Mouse (Mus musculus) C2C12 (cell line): Measurements from ENCODE around the gene Psmd12.

ENCODE experiments used
- CTCF ChIP-seq: IDR thresholded peaks from one replicate; pipeline ENCODE4 v1.5.1; 2011; ENCODE audit not compliant: control insufficient read depth, insufficient read depth, insufficient read length
- MAX ChIP-seq: IDR thresholded peaks from one replicate; pipeline ENCODE4 v1.6.1; 2011; ENCODE audit warnings: mild to moderate bottlenecking, control low read depth
- MYOD1 ChIP-seq: IDR thresholded peaks from one replicate; pipeline ENCODE4 v1.6.1; 2011; ENCODE audit warnings: low read depth; ENCODE audit not compliant: control insufficient read depth, insufficient read length
- MYOG ChIP-seq: IDR thresholded peaks from one replicate; pipeline ENCODE4 v1.6.1; 2011; ENCODE audit not compliant: control insufficient read depth, insufficient read length; ENCODE audit errors: extremely low read depth
- USF1 ChIP-seq: IDR thresholded peaks from one replicate; pipeline ENCODE4 v1.6.1; 2011; ENCODE audit warnings: low read depth, mild to moderate bottlenecking, control low read depth, moderate library complexity

- TF ChIP-seq CTCF (no peak), MYOG (no peak), USF1 (no peak), MAX (no peak), MYOD1 (no peak)
Measured at GRCm38 (mm10) chr11:107438140-107438539, 41.1 kb upstream of the Psmd12 start.
